Mouse (Mus musculus) liver, embryonic 14.5 days (tissue): Measurements from ENCODE around the gene Prdm2.

Experiments
- CTCF ChIP-seq: IDR thresholded peaks from 2 replicates; pipeline ENCODE4 v1.5.1; 2016; ENCODE audit warnings: antibody characterized with exemption, low read depth, control low read depth
- EP300 ChIP-seq: IDR thresholded peaks from 2 replicates; pipeline ENCODE4 v1.6.1; 2016; ENCODE audit warnings: antibody characterized with exemption, low read depth

DNA sequence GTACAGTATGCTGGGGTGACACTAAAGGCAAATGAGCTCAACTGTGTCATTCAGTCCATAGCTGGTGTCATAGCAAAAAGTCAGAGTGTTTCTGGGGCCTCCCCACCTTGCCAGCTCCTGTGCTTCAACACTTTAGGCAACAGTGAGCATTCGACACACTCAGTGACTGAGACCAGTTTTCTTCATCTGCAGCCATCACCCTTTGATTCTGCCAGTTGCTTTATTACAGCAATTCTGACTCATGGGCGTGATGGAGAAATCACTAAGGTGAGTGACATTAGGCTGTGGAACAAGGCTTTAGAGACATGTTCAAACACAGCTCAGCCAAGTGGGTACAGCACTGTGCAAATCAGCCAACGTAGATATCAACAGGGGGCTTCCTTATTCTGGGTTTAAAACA is 91.6 kb downstream of the Prdm2 start:
- TF ChIP-seq CTCF (no peak), EP300 (no peak)
